Mouse (Mus musculus) frontal cortex, adult 2 months (tissue): ENCODE data around the gene Tm4sf1. TPM values are rescaled to one million over a fixed set of nuclear protein-coding genes. Genes with fewer than 3 reads are reported as not detected.

ENCODE experiments used
- DNase-seq, 2 experiments: peaks; one replicate each; pipeline ENCODE4 v3.0.0; 2022; ENCODE audit warnings: low spot score in 1 of 2; ENCODE audit errors: extremely low spot score in 1 of 2
- polyA plus RNA-seq: library from polyadenylated mRNA; depleted of rRNA; stranded (reverse); fragments of >200 nt; gene quantifications from 2 replicates; pipeline ENCODE4 v1.2.3, GENCODE M21; 2012; rRNA removed

The Tm4sf1 gene
- 34.1 and 34.5 TPM in 2 replicates for polyA plus RNA-seq

GRCm38 (mm10) chr3:57301921-57302539 lies at the start of gene Tm4sf1:
Gene Tm4sf1 (minus strand): TSS chr3:57301988.
- DNase-seq = no peak

GRCm38 (mm10) chr3:57344811-57345210 lies 43.0 kb upstream of the Tm4sf1 start:
- DNase-seq = peak in 1 of 2 experiments; percentile 1

GRCm38 (mm10) chr3:57343837-57344607 lies 42.2 kb upstream of the Tm4sf1 start:
- peak; percentile 62 to 65 for DNase-seq

- DNase-seq = no peak
Observed at GRCm38 (mm10) chr3:57342976-57343375, 41.2 kb upstream of the Tm4sf1 start.

- DNase-seq = no peak
Observed at GRCm38 (mm10) chr3:57341321-57341720, 39.5 kb upstream of the Tm4sf1 start.

GRCm38 (mm10) chr3:57335080-57335815 lies 33.5 kb upstream of the Tm4sf1 start:
- no peak for DNase-seq

GRCm38 (mm10) chr3:57327941-57328340 lies 26.2 kb upstream of the Tm4sf1 start:
- no peak for DNase-seq

- no peak for DNase-seq
Observed at GRCm38 (mm10) chr3:57307076-57307475, 5.3 kb upstream of the Tm4sf1 start.

- no peak for DNase-seq
Observed at GRCm38 (mm10) chr3:57305564-57305963, 3.8 kb upstream of the Tm4sf1 start.

- DNase-seq = no peak
Observed at GRCm38 (mm10) chr3:57304484-57304883, 2.7 kb upstream of the Tm4sf1 start.

- DNase-seq = no peak
Observed at GRCm38 (mm10) chr3:57304050-57304449, 2.3 kb upstream of the Tm4sf1 start.

DNA sequence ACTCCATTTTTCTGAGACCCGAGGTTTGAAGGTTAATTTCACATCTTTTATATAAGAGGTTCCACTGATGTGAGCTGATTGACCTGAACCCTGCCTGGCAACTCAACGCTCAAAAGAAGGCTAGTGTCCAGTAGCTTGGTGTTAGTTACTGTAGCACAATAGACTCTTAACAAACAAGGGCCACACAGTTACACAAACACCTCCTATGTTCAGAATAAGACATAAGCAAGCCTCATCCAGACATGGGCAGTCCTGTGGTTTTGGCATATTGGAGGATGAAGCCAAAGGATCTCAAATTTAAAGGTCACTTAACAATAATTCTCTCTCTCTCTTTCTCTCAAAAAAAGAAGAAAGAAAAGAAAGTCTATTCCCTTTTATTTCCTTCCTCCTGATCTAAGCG lies 1.7 kb upstream of the Tm4sf1 start:
- no peak for DNase-seq

DNA sequence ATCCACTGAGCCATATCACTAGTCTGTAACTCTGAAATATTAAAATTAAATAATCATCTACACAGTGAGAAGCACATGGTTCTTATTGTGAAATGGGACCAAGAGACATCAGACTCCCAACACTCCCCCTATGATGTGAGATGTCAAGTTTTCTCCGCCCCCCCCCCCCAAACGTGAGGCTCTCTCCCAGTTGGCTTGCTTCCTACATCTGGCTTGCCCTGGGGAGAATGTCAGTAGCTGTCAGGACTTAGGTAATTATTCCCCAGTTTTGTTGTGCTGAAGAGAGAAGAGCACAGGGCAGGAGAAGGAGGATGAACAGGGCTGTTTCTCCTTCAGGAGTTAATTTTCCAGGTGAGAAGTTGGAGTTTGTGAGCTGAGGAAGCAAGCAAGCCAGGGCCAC lies 1.1 kb upstream of the Tm4sf1 start:
- no peak for DNase-seq

DNA sequence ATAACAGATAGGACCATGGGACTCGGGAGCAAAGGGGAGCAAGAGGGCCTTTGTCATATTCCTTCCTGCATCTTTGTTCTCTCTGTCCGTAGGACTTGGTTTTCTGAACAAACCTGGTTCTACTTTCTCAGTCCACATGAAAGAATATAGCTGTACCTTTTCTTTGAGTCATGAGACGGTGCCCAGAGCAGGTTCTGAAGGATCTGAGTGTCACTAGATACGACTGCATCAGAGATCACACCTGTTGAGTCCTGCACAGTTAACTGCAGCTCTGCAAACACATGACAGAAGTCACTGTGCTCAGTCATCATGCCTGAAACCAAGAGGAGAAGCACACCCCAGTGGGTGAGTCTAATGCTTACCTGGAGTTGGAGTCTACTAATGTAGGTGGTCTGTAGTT lies 422 bp downstream of the Tm4sf1 start:
- no peak for DNase-seq

- DNase-seq = no peak
Observed at GRCm38 (mm10) chr3:57297991-57298390, 3.8 kb downstream of the Tm4sf1 start.

DNA sequence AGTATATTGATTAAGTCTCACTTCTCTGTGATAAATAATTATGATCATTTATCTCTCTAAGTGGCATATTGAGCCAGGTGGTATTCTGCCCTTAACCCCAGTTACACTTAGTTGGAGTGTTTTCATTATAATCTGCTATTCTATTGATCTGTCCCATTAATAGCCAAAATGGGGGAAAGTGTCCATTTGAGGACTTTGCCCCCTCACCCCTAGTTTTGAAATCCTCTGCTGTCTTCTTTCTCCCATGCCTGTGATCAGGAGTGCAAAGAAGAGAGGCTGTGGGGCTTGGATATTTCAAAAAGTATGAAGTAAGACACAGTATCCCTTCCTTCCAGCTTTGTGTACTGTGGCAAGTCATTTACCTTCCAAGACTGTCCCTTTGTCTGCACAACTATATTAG lies 5.2 kb downstream of the Tm4sf1 start:
- no peak for DNase-seq

- no peak for DNase-seq
Observed at GRCm38 (mm10) chr3:57295631-57296030, 6.2 kb downstream of the Tm4sf1 start.

DNA sequence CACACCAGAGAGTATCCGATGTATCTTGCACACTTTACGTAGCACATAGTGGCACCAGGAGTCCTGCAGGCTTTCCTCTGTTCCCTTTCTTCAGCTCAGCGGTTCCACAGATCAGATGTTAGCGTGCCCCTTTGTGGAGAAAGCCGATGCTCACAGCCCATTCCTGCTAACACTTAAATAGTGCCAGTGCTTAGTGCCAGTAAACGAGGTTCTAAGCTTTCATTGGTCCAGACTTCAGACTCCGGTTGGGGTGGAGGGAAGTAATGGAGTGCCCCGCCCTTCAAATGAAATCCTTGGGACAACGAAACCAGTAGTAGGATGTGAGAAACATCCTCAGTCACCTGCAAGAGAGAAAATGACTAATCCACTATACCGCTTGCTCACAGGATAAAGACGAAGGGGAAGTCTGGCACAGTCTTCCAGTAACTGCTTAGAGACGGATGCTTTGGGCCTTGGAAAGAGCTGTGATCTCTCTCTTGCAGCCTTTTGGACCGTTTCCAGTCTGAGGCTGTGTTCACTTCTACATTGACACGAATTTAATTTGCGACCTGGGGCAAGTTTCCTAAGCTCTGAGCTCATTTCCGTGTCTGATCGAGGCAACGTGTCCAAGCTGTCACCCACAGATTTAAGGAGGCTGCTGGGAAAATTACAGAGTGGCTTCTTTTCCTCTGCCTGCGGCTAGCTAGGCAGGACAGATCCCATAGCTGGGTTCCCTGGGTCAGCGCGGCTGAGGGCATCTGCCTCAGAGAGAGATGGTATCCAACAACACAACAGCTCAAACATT lies 6.9 kb downstream of the Tm4sf1 start:
- peak in 1 of 2 experiments; percentile 30 for DNase-seq

DNA sequence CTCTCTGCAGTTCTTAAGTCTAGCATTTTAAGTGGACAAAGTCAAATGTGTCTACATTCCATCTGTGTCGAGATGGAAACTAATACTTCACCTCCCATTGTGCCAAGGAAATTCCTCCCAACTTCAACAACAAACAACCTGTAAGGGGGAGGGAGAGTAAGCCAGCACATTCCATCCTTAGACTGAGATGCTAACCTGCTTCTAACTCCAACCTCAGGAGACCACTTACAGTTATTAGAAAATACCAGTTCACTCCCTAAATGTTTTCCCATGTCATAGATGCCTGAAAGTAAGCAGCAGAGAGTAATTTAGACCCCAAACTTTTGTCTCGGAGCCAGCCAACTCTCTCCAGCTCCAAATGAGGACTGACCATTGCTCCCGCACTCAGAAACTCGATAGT lies 7.9 kb downstream of the Tm4sf1 start:
- DNase-seq = no peak

GRCm38 (mm10) chr3:57292826-57293225 lies 9.0 kb downstream of the Tm4sf1 start:
- no peak for DNase-seq
